Mouse (Mus musculus) Patski (cell line): ENCODE data around the gene Rbm20. TPM values are rescaled to one million over a fixed set of nuclear protein-coding genes. Genes with fewer than 3 reads are reported as not detected.

Source experiments
- ATAC-seq: fragments of 100-300 bp; one replicate; pipeline ENCODE4 v1.8.0; 2021
- CTCF ChIA-PET: fragments of 350-600 bp; sonication (Branson Sonifier 250); formaldehyde crosslinking; loops from one replicate; lab custom pipeline; 2022; ENCODE audit warnings: inconsistent platforms; lab: Charles Lee
- POLR2A ChIA-PET: fragments of 350-600 bp; sonication (Branson Sonifier 250); formaldehyde crosslinking; loops from one replicate; lab custom pipeline; 2022; ENCODE audit warnings: antibody characterized with exemption, inconsistent platforms; lab: Charles Lee
- DNase-seq: peaks from one replicate; pipeline ENCODE4 v3.0.0-alpha.2; 2011; ENCODE audit warnings: low read depth, low spot score
- H3K27me3 ChIP-seq: fragments of 371-371 bp; one replicate; pipeline ENCODE4 v1.5.1; 2021
- CTCF ChIP-seq: fragments of 100-300 bp; IDR thresholded peaks from one replicate; pipeline ENCODE4 v1.5.1; 2021
- in situ Hi-C: fragments of 300-500 bp; cut with MboI; formaldehyde crosslinking; loops from 3 replicates; pipeline ENCODE4 v1.11.1; 2018; ENCODE audit warnings: low pct_unique_long_range_greater_than_20kb, mixed read lengths
- polyA plus RNA-seq: library from polyadenylated mRNA; unstranded; gene quantifications from one replicate; pipeline ENCODE4 v1.2.3, GENCODE M21; 2021

Gene Rbm20
- polyA plus RNA-seq, 1 experiment from 2014 or later: 0.72 TPM

DNA sequence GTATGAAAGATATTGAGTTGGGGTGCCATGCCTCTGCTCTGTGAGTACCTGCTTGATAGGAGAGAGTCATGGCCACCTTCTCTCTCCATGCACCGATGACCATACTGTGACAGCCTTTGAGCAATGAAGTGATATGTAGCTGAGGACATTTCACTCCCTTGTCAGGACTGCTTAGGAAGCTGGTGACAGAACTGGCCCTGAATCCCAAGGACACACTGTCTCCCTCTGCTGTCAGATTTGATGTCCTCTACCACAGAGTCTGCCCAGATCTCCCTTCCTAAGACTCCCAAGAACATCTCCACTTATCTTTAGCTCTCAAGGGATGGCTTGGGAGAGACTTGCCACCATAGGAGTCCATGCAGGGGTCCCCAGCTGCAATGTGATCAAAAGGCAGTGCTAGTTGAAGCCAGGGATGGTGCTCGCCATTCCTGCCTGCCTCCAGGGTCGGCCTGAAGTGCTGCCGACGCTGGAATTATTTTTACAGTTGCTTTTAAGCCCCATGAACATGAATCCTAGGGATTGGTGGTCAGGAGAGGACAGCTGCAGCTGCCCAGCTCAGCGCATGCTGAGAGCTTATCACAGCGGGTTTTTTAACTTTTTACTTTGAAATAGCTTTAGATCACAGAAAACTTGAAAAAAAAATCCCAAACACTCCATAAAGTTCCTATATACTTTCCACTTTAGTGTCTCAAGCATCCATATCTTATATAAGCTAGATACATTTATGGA, 35.4 kb downstream of the Rbm20 start:
- TF ChIP-seq CTCF: no peak
- H3K27me3 ChIP-seq: no peaks in the 10 kb centered on the region
- no peak for DNase-seq
- CTCF ChIA-PET: interaction anchor here (1.6 kb wide), 1 partner anchor 64 kb away, joined by 4 read pairs; no protein-coding TSS in a partner anchor
- in situ Hi-C loops: no loop called here
- no peak for ATAC-seq
- POLR2A ChIA-PET: interaction anchor here (2.3 kb wide), 1 partner anchor 11 kb away, joined by 6 read pairs; no protein-coding TSS in a partner anchor

DNA sequence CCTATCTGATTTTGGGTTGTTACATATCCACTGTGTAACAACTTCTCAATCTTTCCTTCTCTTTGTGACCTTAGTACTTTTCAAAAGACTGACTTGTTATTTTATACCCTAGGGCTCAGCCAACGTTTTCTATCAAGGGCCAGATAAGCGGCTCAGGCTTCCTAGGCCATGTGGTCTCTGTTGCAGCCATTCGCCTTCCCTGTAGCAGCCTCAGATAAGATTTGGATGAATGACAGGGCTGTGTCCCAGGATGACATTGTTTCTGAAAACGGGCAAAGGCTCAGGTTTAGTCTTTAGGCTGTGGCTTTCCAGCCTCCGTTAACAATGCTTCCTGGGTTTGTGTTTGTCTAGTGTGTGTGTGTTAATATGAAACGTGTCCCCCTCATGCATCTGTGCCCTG, 36.3 kb downstream of the Rbm20 start:
- TF ChIP-seq CTCF: no peak
- ATAC-seq: no peak
- ChIA-PET POLR2A (no interaction called here), CTCF (no interaction called here)
- no peak for DNase-seq
- in situ Hi-C loops: no loop called here
- H3K27me3 ChIP-seq: no peaks in the 10 kb centered on the region

DNA sequence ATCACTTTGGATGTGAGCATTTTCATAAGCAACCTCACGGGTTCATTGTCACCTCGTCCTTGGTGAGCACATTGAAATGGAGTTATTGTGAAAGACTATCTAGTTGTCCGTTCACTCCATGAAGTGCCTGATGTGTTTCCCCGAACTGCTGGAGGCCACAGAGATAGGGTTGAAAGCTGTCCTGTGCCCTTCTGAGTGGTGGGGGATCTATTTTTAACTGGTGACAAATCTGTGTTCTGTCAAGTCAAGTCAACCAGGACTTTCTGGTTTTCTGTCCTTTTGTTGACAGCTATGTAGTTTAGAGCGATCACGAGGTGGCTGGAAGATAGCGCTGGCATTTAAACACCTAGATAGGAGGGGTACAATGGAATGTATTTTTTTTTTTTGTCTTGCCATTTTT, 39.4 kb downstream of the Rbm20 start:
- no peak for TF ChIP-seq CTCF
- no peak for DNase-seq
- CTCF ChIA-PET: interaction anchor here (0.8 to 1.2 kb wide), 2 partner anchors 12 to 68 kb away, joined by 3 to 5 read pairs; no protein-coding TSS in a partner anchor
- POLR2A ChIA-PET: interaction anchor here (0.7 kb wide), 1 partner anchor 91 kb away, joined by 3 read pairs; no protein-coding TSS in a partner anchor
- H3K27me3 ChIP-seq: no peaks in the 10 kb centered on the region
- in situ Hi-C loops: no loop called here
- ATAC-seq: no peak

DNA sequence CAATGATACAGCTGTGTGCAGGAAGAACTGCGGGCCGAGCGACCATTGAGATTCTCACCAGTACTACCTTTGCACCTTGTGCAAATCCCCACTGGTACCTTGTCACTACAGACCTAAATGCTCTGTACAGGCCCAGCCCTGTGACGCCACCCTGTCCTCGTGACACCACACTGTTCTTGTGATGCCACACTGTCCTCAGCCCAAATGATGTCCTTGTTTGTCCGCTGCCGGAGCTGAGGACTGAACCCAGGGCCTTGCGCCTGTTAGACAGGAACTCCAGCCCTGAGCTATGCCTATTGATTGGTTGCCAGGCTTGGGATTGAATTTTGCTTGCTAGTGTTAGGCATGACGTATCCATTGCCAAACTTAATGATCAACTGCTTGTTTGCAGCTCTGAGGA, 40.3 kb downstream of the Rbm20 start:
- in situ Hi-C loops: no loop called here
- POLR2A ChIA-PET: interaction anchor here (0.5 to 0.7 kb wide), 2 partner anchors 79 to 92 kb away, joined by 3 to 8 read pairs; no protein-coding TSS in a partner anchor
- DNase-seq: no peak
- CTCF ChIA-PET: interaction anchor here (0.8 to 1.2 kb wide), 2 partner anchors 12 to 69 kb away, joined by 3 to 5 read pairs; no protein-coding TSS in a partner anchor
- no peaks in the 10 kb centered on the region for H3K27me3 ChIP-seq
- no peak for TF ChIP-seq CTCF
- ATAC-seq: no peak

DNA sequence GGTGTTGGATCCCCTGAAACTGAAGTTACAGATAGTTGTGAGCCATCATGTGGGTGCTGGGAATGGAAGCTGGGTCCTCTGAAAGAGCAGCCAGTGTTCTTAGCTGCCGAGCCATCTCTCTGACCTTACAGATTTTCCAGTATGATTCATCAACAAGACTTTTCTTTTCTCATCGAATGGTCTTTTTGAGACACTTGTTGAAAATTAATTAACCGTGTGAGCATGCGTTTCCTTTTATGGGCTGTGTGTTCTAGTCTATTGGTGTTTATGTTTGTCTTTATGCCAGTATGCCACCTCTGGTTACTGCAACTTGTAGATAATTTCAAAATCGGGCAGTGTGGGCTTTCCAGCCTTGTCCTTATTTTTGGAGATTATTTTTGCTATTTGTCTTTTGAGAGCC, 45.1 kb downstream of the Rbm20 start:
- POLR2A ChIA-PET: no interaction called here
- H3K27me3 ChIP-seq: no peaks in the 10 kb centered on the region
- DNase-seq (no peak), ATAC-seq (no peak)
- in situ Hi-C loops: no loop called here
- no peak for TF ChIP-seq CTCF
- CTCF ChIA-PET: no interaction called here

DNA sequence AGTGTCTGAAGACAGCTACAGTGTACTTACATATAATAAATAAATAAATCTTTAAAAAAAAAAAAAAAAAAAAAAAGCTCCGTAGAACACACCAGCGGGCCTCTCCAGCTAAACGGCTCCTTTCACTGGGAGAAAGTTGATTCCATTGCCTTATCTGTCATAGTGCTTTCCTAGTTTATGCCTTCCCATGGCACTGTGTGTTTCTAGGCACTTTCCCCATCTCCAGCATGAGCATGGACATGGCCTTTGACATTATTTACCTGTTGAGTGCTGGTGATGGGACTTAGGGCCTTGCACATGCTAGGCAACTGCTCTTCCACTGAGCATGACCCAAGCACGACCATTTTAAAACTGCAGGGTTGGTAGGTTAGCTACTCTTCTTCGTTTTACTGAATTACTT, 46.9 kb downstream of the Rbm20 start:
- ChIA-PET POLR2A (no interaction called here), CTCF (interaction anchor here (1.3 kb wide), 1 partner anchor 15 kb away, joined by 4 read pairs; no protein-coding TSS in a partner anchor)
- no peak for TF ChIP-seq CTCF
- no peaks in the 10 kb centered on the region for H3K27me3 ChIP-seq
- DNase-seq (no peak), ATAC-seq (no peak)
- in situ Hi-C loops: no loop called here

DNA sequence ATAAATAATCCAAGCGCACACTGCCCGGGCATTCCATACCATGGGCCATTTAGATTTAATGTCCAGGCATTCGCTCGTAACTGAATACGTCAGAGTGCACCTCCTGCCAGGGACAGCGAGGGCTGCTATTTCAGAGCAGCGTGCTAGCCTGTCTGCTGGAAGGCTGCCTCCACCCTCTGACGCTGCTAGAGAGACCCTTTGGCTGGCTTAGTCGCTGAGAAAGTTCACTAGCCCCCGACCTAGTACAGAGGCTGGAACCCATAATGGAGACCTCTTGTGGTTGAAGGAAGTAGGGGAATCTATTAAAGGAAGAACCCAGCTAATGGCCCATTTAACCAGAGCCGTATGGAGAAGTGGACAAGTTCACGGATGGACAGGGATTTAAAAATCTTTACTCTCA, 49.2 kb downstream of the Rbm20 start:
- DNase-seq: no peak
- TF ChIP-seq CTCF: no peak

DNA sequence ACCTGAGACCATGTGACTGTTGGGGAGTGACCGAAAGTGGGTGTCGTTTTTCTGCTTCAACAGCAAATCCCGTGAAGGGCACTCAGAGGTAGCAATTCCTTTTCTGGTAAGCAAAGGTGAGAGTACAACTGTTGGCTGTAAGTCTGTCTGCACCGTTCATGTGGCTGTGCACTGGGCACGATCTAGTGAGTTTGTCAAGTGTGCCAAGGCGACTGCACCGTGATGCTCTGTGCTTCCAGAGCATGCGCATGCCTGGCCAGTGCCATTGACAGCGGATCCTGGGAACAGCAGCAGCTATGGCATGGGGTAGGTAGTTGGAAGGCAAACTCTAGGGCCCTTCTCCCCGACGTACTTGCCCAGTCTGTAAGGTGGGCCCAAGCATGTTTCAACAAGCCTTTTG, 49.6 kb downstream of the Rbm20 start:
- H3K27me3 ChIP-seq: no peaks in the 10 kb centered on the region
- no peak for TF ChIP-seq CTCF
- no peak for DNase-seq
- ATAC-seq: no peak
- POLR2A ChIA-PET: no interaction called here
- in situ Hi-C loops: loop anchor here (5.0 kb wide), 1 partner anchor 74 kb away; no protein-coding TSS in a partner anchor
- CTCF ChIA-PET: no interaction called here

More for the DNA sequence above, 49.2 kb downstream of the Rbm20 start:
- ChIA-PET POLR2A (no interaction called here), CTCF (interaction anchor here (1.6 kb wide), 1 partner anchor 8 kb away, joined by 5 read pairs; no protein-coding TSS in a partner anchor)
- in situ Hi-C loops: loop anchor here (5.0 kb wide), 1 partner anchor 74 kb away; no protein-coding TSS in a partner anchor
- ATAC-seq: no peak
- H3K27me3 ChIP-seq: no peaks in the 10 kb centered on the region

DNA sequence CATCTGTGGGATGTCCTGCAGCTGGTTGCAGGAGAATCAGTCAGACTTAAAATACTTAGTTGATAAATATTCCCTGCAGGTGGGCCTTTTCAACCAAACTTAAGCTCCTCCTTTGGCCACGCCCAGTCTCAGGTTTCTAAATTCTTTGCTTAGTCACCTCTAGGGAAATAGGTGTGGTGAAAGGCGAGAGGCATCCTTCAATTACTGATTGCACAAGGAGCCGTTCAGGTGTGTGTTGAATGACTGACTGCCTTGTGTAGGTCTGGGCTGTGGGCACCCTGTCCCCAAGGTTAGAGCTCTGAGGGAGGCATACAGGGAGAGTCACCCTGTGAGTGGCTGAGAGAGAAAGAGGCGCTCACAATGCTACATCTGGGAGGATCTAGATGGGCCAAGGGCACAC, 50.2 kb downstream of the Rbm20 start:
- no peak for TF ChIP-seq CTCF
- in situ Hi-C loops: loop anchor here (5.0 kb wide), 1 partner anchor 75 kb away; no protein-coding TSS in a partner anchor
- CTCF ChIA-PET: no interaction called here
- POLR2A ChIA-PET: no interaction called here
- DNase-seq: no peak
- no peak for ATAC-seq
- no peaks in the 10 kb centered on the region for H3K27me3 ChIP-seq

DNA sequence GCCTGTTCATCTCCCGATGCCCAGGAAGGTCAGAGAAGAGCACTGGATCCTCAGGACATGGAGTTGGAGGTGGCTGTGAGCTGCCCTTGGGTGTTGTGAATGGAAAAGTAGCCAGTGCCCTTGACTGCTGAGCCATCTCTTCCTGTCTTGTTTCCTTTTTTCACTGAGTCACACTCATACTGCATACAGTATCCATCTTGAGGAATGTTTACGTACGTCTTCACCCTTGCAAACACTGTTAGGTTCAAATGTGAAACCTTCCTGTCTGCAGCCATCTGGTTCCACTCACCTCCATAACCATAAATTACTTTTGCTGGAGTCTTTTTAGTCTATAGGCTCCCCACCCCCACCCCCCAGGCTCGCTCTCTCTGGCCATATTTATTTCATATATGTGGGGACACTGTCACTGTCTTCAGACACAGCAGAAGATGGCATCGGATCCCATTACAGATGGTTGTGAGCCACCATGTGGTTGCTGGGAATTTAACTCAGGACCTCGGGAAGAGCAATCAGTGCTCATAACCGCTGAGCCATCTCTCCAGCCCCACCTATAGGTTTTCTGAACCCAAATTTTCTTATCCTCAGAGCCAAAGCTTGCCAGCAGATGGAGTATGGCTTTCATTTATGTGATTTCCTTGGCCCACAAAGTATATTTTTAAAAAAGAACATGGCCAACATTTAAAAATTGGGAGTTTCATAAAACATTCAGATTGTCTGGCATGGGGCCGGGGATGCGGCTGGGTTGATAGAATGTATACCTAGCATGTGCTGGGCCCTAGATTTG, 51.0 kb downstream of the Rbm20 start:
- CTCF ChIA-PET: interaction anchor here (1.4 kb wide), 1 partner anchor 10 kb away, joined by 5 read pairs; no protein-coding TSS in a partner anchor
- POLR2A ChIA-PET: no interaction called here
- no peak for ATAC-seq

More for the DNA sequence above, 51.0 kb downstream of the Rbm20 start:
- peak; percentile 66 for TF ChIP-seq CTCF
- H3K27me3 ChIP-seq: no peaks in the 10 kb centered on the region
- no peak for DNase-seq
- in situ Hi-C loops: loop anchor here (5.0 kb wide), 1 partner anchor 76 kb away; no protein-coding TSS in a partner anchor
